Mouse (Mus musculus) liver, postnatal 0 days (tissue): Measurements from ENCODE around the gene Fbxo34. TPM values are rescaled to one million over a fixed set of nuclear protein-coding genes. Genes with fewer than 3 reads are reported as not detected.

Experiments
- ATAC-seq: fragments of 200-750 bp; cut with Nextera tagmentation; 2 replicates; pipeline ENCODE4 v1.8.0; 2017; ENCODE audit warnings: mild to moderate bottlenecking, moderate library complexity
- DNase-seq: peaks from one replicate; pipeline ENCODE4 v3.0.0-alpha.2; 2016
- H3K27ac ChIP-seq: fragments of 300-500 bp; sonication (generic); 2 replicates; pipeline ENCODE4 v1.5.1; 2014; ENCODE audit warnings: antibody characterized with exemption, moderate library complexity, mild to moderate bottlenecking, low read depth
- H3K27me3 ChIP-seq: fragments of 300-500 bp; sonication (generic); 2 replicates; pipeline ENCODE4 v1.6.1; 2014; ENCODE audit warnings: low read length, control low read depth, mixed read lengths; ENCODE audit not compliant: insufficient read depth
- H3K36me3 ChIP-seq: fragments of 300-500 bp; sonication (generic); replicated peaks from 2 replicates; pipeline ENCODE4 v1.6.1; 2014; ENCODE audit warnings: mild to moderate bottlenecking, control low read depth, low read length, moderate library complexity, mixed read lengths; ENCODE audit not compliant: insufficient read depth
- H3K4me1 ChIP-seq: fragments of 300-500 bp; sonication (generic); 2 replicates; pipeline ENCODE4 v1.6.1; 2014; ENCODE audit warnings: antibody characterized with exemption, mild to moderate bottlenecking, control low read depth; ENCODE audit not compliant: insufficient read depth
- H3K4me2 ChIP-seq: fragments of 300-500 bp; sonication (generic); 2 replicates; pipeline ENCODE4 v1.6.1; 2014; ENCODE audit warnings: low read depth, mild to moderate bottlenecking, low read length, moderate library complexity, mixed read lengths
- H3K4me3 ChIP-seq: fragments of 300-500 bp; sonication (generic); 2 replicates; pipeline ENCODE4 v1.5.1; 2014; ENCODE audit warnings: low read depth, low read length
- H3K9ac ChIP-seq: fragments of 300-500 bp; sonication (generic); replicated peaks from 2 replicates; pipeline ENCODE4 v1.6.1; 2014; ENCODE audit warnings: mild to moderate bottlenecking, moderate library complexity
- H3K9me3 ChIP-seq: fragments of 300-500 bp; sonication (generic); 2 replicates; pipeline ENCODE4 v1.6.1; 2016; ENCODE audit warnings: mild to moderate bottlenecking, control low read depth, low read length, mixed read lengths
- CTCF ChIP-seq: sonication (generic); IDR thresholded peaks from 2 replicates; pipeline ENCODE4 v1.5.1; 2016; ENCODE audit warnings: antibody characterized with exemption, low read depth
- EP300 ChIP-seq: IDR thresholded peaks from 2 replicates; pipeline ENCODE4 v1.6.1; 2016; ENCODE audit warnings: antibody characterized with exemption, low read depth, mild to moderate bottlenecking
- WGBS: fragments of 180-500 bp; shearing (Covaris S2); extraction: QIAGEN DNeasy Blood & Tissue Kit; methylation state at CpG from one replicate; pipeline ENCODE4 v1.1.7; 2014; ENCODE audit not compliant: insufficient replicate concordance; 5-methylcytosine and 5-hydroxymethylcytosine counted together
- polyA plus RNA-seq: library from polyadenylated mRNA; unstranded; fragments of >200 nt; fragmentation: Nextera tagmentation; extraction: Ambion mirVana; gene quantifications from 2 replicates; pipeline ENCODE4 v1.2.1, GENCODE M21; 2015

The Fbxo34 gene
- polyA plus RNA-seq, 1 experiment from 2014 or later: 22.1 TPM

DNA sequence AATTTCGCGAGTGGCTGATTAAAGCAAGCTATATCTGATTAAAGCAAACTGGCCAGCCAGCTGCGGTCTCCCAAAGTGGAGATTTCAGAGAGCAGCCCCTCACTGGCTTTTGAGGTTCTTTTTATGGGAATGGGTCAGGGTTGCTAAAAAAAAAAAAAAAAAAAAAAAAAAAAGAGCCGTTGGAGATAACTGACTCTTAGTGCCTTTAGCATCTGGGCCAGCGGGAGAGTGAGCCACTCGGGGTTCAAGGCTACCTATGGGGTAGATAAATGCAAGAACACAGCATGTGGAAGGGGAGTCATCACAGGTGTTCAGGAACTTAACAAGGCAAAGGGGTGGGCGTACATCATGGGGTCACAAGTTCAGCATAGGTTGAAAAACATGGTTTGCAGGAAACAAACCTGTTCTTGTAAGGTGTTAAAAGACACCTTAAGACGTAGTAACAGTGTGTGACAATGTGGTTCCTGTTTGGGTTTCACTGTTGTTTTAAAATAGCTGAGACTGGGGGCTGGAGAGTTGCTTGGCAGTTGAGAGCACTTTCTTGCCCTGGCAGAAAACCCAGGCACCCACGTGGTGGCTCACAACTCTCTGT is 31.1 kb upstream of the Fbxo34 start:
- DNase-seq: no peak
- Histone ChIP-seq H3K4me3 (no peak overlapping the region), H3K9ac (no peak overlapping the region; the same call in 1 of the 2 replicates), H3K9me3 (no peaks in the 10 kb centered on the region), H3K4me2 (peak overlapping the region; percentile 75), H3K27ac (peak overlapping the region; percentile 16; the same call in 1 of the 2 replicates), H3K27me3 (no peaks in the 10 kb centered on the region), H3K36me3 (peaks cover 23% of the 10 kb centered on the region), H3K4me1 (peaks cover 14% of the 10 kb centered on the region)
- WGBS: 76% methylated on average over 9 of the region's 9 CpGs
- no peak for TF ChIP-seq CTCF
- no peak for TF ChIP-seq EP300
- ATAC-seq: no peak

DNA sequence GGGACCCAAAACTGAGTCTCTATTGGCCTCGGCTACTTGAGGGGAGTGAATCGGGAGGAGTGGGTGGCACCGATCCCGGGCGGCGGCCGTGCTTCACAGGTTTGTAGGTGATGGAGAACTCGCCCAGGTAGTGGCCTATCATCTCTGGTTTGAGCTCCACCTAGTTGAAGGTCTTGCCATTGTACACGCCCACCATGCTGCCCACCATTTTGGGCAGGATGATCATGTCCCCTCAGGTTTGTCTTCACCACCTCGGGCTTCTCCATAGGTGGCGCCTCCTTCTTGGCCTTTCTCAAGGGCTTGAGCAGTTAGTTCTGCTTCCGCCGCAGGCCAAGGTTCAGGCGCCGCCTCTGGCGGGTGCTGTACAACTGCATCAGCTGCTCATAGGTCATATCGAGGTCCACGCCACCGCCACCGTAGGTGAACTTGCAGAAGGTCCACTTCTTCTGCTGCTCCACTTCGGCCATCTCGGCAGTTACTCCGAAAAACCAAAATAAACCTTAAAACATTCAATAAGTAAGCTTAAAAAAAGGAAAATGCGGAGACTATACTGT is 30.4 kb upstream of the Fbxo34 start:
- Histone ChIP-seq H3K4me3 (no peak overlapping the region), H3K4me2 (no peak overlapping the region), H3K9ac (no peak overlapping the region), H3K9me3 (no peaks in the 10 kb centered on the region), H3K36me3 (peaks cover 17% of the 10 kb centered on the region), H3K27me3 (no peaks in the 10 kb centered on the region), H3K27ac (no peak overlapping the region), H3K4me1 (peaks cover 14% of the 10 kb centered on the region)
- TF ChIP-seq CTCF: no peak
- TF ChIP-seq EP300: no peak
- 90% methylated on average over 24 of the region's 24 CpGs for WGBS
- ATAC-seq (no peak), DNase-seq (no peak)

DNA sequence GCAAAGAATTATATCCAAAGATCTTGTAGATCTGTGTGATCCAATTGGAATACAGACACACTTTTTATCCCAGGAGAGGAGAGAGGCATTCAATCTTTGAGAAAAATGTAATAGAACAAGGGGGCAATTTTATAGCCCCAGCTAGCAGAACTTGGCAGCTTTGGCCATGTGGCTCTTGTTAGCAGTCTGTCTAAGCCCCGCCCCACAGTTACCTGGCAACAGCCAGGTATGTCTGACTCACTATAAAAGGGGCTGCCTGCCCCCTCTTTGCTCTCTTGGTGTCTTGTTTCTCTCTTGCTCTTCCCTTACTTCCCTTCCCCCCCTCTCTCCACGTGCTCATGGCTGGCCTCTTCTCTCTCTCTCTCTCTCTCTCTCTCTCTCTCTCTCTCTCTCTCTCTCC is 28.6 kb upstream of the Fbxo34 start:
- Histone ChIP-seq H3K27ac (no peak overlapping the region), H3K36me3 (no peaks in the 10 kb centered on the region), H3K4me1 (peaks cover 14% of the 10 kb centered on the region), H3K27me3 (no peaks in the 10 kb centered on the region), H3K4me3 (no peak overlapping the region), H3K9me3 (no peaks in the 10 kb centered on the region), H3K4me2 (no peak overlapping the region), H3K9ac (no peak overlapping the region)
- TF ChIP-seq EP300 (no peak), CTCF (no peak)
- no peak for ATAC-seq
- 56% methylated on average over 2 of the region's 2 CpGs for WGBS
- DNase-seq: no peak

DNA sequence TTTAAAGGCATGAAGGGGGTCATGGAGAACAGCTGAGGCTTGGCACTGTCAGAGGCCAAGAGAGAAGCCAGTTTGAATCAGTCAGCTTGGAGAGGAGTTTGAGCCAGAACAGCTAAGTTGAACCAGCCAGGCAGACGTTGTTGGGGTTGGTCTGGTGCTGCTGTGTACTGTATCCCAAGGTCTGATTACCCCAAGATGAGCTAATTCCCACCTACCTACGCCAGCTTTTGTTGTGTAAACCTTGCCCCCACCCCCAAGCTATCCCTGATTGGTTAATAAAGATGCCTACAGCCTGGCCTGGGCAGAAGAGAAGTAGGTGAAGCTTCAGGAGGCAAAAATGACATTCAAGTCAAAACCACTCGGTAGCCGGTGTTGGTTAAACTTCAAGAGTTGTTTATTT is 27.8 kb upstream of the Fbxo34 start:
- peaks cover 6% of the 10 kb centered on the region for H3K4me1 ChIP-seq
- no peak overlapping the region for H3K27ac ChIP-seq
- no peaks in the 10 kb centered on the region for H3K27me3 ChIP-seq
- ATAC-seq (no peak), DNase-seq (no peak)
- no peak for TF ChIP-seq CTCF
- no peak for TF ChIP-seq EP300
- no peaks in the 10 kb centered on the region for H3K9me3 ChIP-seq
- no peak overlapping the region for H3K9ac ChIP-seq
- no peak overlapping the region for H3K4me3 ChIP-seq
- 67% methylated on average over 4 of the region's 4 CpGs for WGBS
- no peaks in the 10 kb centered on the region for H3K36me3 ChIP-seq
- H3K4me2 ChIP-seq: no peak overlapping the region

GRCm38 (mm10) chr14:47432987-47433386 is 17.2 kb upstream of the Fbxo34 start:
- Histone ChIP-seq H3K4me2 (no peak overlapping the region), H3K4me1 (no peaks in the 10 kb centered on the region), H3K27me3 (no peaks in the 10 kb centered on the region), H3K4me3 (no peak overlapping the region), H3K27ac (no peak overlapping the region), H3K9ac (no peak overlapping the region), H3K36me3 (no peaks in the 10 kb centered on the region), H3K9me3 (no peaks in the 10 kb centered on the region)
- DNase-seq: no peak
- TF ChIP-seq EP300 (no peak), CTCF (peak; percentile 50)
- no peak for ATAC-seq

GRCm38 (mm10) chr14:47438947-47439346 is 11.3 kb upstream of the Fbxo34 start:
- Histone ChIP-seq H3K36me3 (no peaks in the 10 kb centered on the region), H3K4me3 (no peak overlapping the region), H3K27ac (no peak overlapping the region), H3K27me3 (no peaks in the 10 kb centered on the region), H3K9ac (no peak overlapping the region), H3K4me2 (no peak overlapping the region), H3K9me3 (no peaks in the 10 kb centered on the region), H3K4me1 (no peaks in the 10 kb centered on the region)
- TF ChIP-seq CTCF: no peak
- no peak for TF ChIP-seq EP300
- DNase-seq: no peak
- ATAC-seq: no peak
- 64% methylated on average over 3 of the region's 3 CpGs for WGBS

DNA sequence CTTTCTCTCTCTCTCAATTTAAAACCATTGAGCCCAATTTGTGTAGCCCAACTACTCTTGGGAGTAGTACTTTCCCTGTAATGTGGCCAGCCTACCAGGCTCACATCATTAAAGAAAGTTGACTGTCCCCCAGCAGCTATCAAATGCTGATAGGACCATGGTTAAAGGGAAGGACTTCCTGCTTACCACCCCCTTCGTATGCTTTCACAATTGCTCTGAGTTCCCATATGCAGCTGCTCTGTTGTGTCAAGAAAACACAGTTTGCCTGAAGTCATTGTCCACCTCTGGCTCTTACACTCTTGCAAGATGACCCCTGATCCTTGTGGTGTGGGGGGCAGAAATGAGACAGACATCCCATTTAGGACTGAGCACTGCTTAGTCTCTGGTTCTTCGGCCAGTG is 5.3 kb upstream of the Fbxo34 start:
- Histone ChIP-seq H3K36me3 (no peaks in the 10 kb centered on the region), H3K27me3 (no peaks in the 10 kb centered on the region), H3K4me2 (no peak overlapping the region), H3K4me1 (0 out of 2 replicates have a peak, but pooled peaks cover 3% of the 10 kb centered on the region), H3K27ac (no peak overlapping the region), H3K9me3 (no peaks in the 10 kb centered on the region), H3K4me3 (no peak overlapping the region), H3K9ac (no peak overlapping the region)
- ATAC-seq (no peak), DNase-seq (no peak)
- TF ChIP-seq CTCF (no peak), EP300 (no peak)
- WGBS: 37% methylated on average over 2 of the region's 2 CpGs
